Mouse (Mus musculus) layer of hippocampus, adult 8-10 months (tissue): ENCODE results near the gene Hfe. TPM values are rescaled to one million over a fixed set of nuclear protein-coding genes. Genes with fewer than 3 reads are reported as not detected.
"Not testable (repeated sequence)": the region's sequence is repeated elsewhere in the genome, so short reads cannot be mapped to it uniquely, and the experiment has no call there.

ENCODE experiments used
- DNase-seq, 2 experiments: peaks; one replicate each; pipeline ENCODE4 v3.0.0; 2022; ENCODE audit warnings: low spot score in 2 of 2
- microRNA-seq, 2 experiments: library from miRNA; unstranded; fragments of <30 nt; microRNA quantifications; one replicate each; pipeline ENCODE4 v1.2.0; 2022
- total RNA-seq, 4 experiments: library from RNA; stranded (reverse); gene quantifications; 2 replicates each; pipeline ENCODE4 v1.2.4; 2022

Hfe gene
- total RNA-seq, 4 experiments from 2014 or later, result 3.9 to 9.4 (median 7.0) TPM

- DNase-seq, result no peak
Measured at GRCm38 (mm10) chr13:23685966-23686365, 24.7 kb downstream of the Hfe start.

GRCm38 (mm10) chr13:23685121-23685861 is 25.4 kb downstream of the Hfe start:
- DNase-seq, result no peak

GRCm38 (mm10) chr13:23684295-23684945 is 26.2 kb downstream of the Hfe start:
- DNase-seq, result peak in 1 of 2 experiments; percentile 20

GRCm38 (mm10) chr13:23683755-23684281 is 26.8 kb downstream of the Hfe start, which contains the start of the genes Hist1h2ac and Hist1h2bc:
TSS of gene Hist1h2ac (minus strand) at chr13:23683948.
TSS of gene Hist1h2bc (plus strand) at chr13:23684199.
- peak; percentile 89 to 91 for DNase-seq

- not testable (repeated sequence) for DNase-seq
Measured at GRCm38 (mm10) chr13:23682947-23683754, 27.5 kb downstream of the Hfe start.

GRCm38 (mm10) chr13:23682623-23682946 is 28.1 kb downstream of the Hfe start:
- DNase-seq, result no peak

- DNase-seq, result no peak
Measured at GRCm38 (mm10) chr13:23681990-23682582, 28.6 kb downstream of the Hfe start.

- DNase-seq, result no peak
Measured at GRCm38 (mm10) chr13:23662536-23662935, 48.1 kb downstream of the Hfe start.

GRCm38 (mm10) chr13:23659636-23660366 is 50.9 kb downstream of the Hfe start:
- DNase-seq, result no peak

Small RNAs within 50 kb of the gene (microRNA-seq; reads per million reads assigned to microRNA genes)
- gene Gm44314 (0 reads per million in 2 experiments), gene Gm44350 (0 reads per million in 2 experiments), gene Gm44484 (0 to 0.51 reads per million in 2 experiments)

Other genes with a start within 250 kb of the Hfe start
- gene Btn1a1, start 245.0 kb downstream of the Hfe start, total RNA-seq, result not detected
- gene Btn2a2, start 222.0 kb downstream of the Hfe start, total RNA-seq, result 1 to 10 TPM in 2 of 4 experiments, under 1 TPM in 2; 0.80 to 1.9 (median 1.1) TPM
- 100 to 1,000 TPM; 236 to 302 (median 261) TPM for gene Hist1h4h, start 179.8 kb downstream of the Hfe start, total RNA-seq
- gene Hist1h2af, start 176.9 kb downstream of the Hfe start, total RNA-seq, result 1 to 10 TPM in 3 of 4 experiments, not detected in 1; 1.6 to 6.5 (median 1.8) TPM
- gene Hist1h3g, start 175.4 kb downstream of the Hfe start, total RNA-seq, result 1 to 10 TPM; 1.2 to 3.4 (median 2.2) TPM
- gene Hist1h2bh, start 167.5 kb downstream of the Hfe start, total RNA-seq, result under 1 TPM; 0.34 to 0.73 (median 0.61) TPM
- 10 to 100 TPM; 12.5 to 15.7 (median 14.2) TPM for gene Hist1h3f, start 166.8 kb downstream of the Hfe start, total RNA-seq
- 100 to 1,000 TPM; 104 to 155 (median 119) TPM for gene Hist1h4f, start 159.2 kb downstream of the Hfe start, total RNA-seq
- gene Hist1h1d, start 157.6 kb downstream of the Hfe start, total RNA-seq, result 1 to 10 TPM; 2.5 to 3.3 (median 2.8) TPM
- 10 to 100 TPM; 34.8 to 43.2 (median 40.0) TPM for gene Hist1h3e, start 148.5 kb downstream of the Hfe start, total RNA-seq
- 1 to 10 TPM; 3.3 to 7.7 (median 4.9) TPM for gene Hist1h2ae, start 139.6 kb downstream of the Hfe start, total RNA-seq
- gene Hist1h2bg, start 139.5 kb downstream of the Hfe start, total RNA-seq, result 10 to 100 TPM; 57.3 to 67.6 (median 60.8) TPM
- gene Hist1h2bf, start 136.7 kb downstream of the Hfe start, total RNA-seq, result 10 to 100 TPM; 19.2 to 30.0 (median 24.4) TPM
- 10 to 100 TPM in 1 of 4 experiments, 1 to 10 TPM in 3; 3.0 to 11.0 (median 5.7) TPM for gene Hist1h2ad, start 136.5 kb downstream of the Hfe start, total RNA-seq
- gene Hist1h3d, start 135.1 kb downstream of the Hfe start, total RNA-seq, result 10 to 100 TPM in 2 of 4 experiments, 1 to 10 TPM in 2; 8.2 to 11.5 (median 10.5) TPM
- gene Hist1h4d, start 129.3 kb downstream of the Hfe start, total RNA-seq, result 100 to 1,000 TPM; 106 to 128 (median 119) TPM
- 10 to 100 TPM in 2 of 4 experiments, 1 to 10 TPM in 2; 7.9 to 10.8 (median 9.3) TPM for gene Hist1h2be, start 89.7 kb downstream of the Hfe start, total RNA-seq
- gene Hist1h1e, start 88.3 kb downstream of the Hfe start, total RNA-seq, result 10 to 100 TPM; 36.1 to 50.5 (median 42.7) TPM
- 1 to 10 TPM; 1.4 to 3.1 (median 2.7) TPM for gene Hist1h2ac, start 26.9 kb downstream of the Hfe start, total RNA-seq
- 10 to 100 TPM; 33.4 to 55.2 (median 44.8) TPM for gene Hist1h2bc, start 26.7 kb downstream of the Hfe start, total RNA-seq
- gene Hist1h1t, start 15.0 kb downstream of the Hfe start, total RNA-seq, result under 1 TPM in 1 of 4 experiments, not detected in 3; 0.50 TPM
- 10 to 100 TPM; 71.6 to 90.3 (median 85.0) TPM for gene Hist1h4c, start 12.4 kb downstream of the Hfe start, total RNA-seq
- gene Hist1h1c, start 28.0 kb upstream of the Hfe start, total RNA-seq, result 10 to 100 TPM; 39.1 to 69.2 (median 53.5) TPM
- gene Hist1h3c, start 34.7 kb upstream of the Hfe start, total RNA-seq, result 1 to 10 TPM in 3 of 4 experiments, not detected in 1; 1.7 to 3.1 (median 2.7) TPM
- 10 to 100 TPM; 14.1 to 21.7 (median 16.7) TPM for gene Hist1h2bb, start 35.9 kb upstream of the Hfe start, total RNA-seq
- 10 to 100 TPM; 18.6 to 28.1 (median 23.5) TPM for gene Hist1h2ab, start 40.3 kb upstream of the Hfe start, total RNA-seq
- gene Hist1h3b, start 41.4 kb upstream of the Hfe start, total RNA-seq, result 10 to 100 TPM in 2 of 4 experiments, 1 to 10 TPM in 2; 3.1 to 10.4 (median 8.0) TPM
- 10 to 100 TPM; 47.4 to 67.0 (median 59.9) TPM for gene Hist1h4b, start 46.2 kb upstream of the Hfe start, total RNA-seq
- gene Hist1h4a, start 50.4 kb upstream of the Hfe start, total RNA-seq, result 10 to 100 TPM; 31.9 to 42.9 (median 37.9) TPM
- gene Hist1h3a, start 51.5 kb upstream of the Hfe start, total RNA-seq, result 10 to 100 TPM; 22.7 to 39.9 (median 29.0) TPM
- gene Hist1h1a, start 52.8 kb upstream of the Hfe start, total RNA-seq, result 10 to 100 TPM; 12.6 to 19.3 (median 16.9) TPM
- not detected for gene Trim38, start 59.1 kb upstream of the Hfe start, total RNA-seq
- not detected for gene Slc17a2, start 96.1 kb upstream of the Hfe start, total RNA-seq
- gene Slc17a3, start 128.6 kb upstream of the Hfe start, total RNA-seq, result not detected
- not detected for gene Slc17a1, start 156.9 kb upstream of the Hfe start, total RNA-seq
- gene Slc17a4, start 204.2 kb upstream of the Hfe start, total RNA-seq, result not detected
- gene Hist1h2ba, start 223.3 kb upstream of the Hfe start, total RNA-seq, result not detected
- gene Hist1h2aa, start 223.6 kb upstream of the Hfe start, total RNA-seq, result not detected